Mouse (Mus musculus) small intestine, adult 2 months (tissue): ENCODE measurements at regions not wholly inside any gene's neighbourhood (a gene's known extent, or its start where the extent isn't known, plus 50 kb on each side); places are given as distances from the start of the nearest gene placed in this dataset.

Experiments used
- CTCF ChIP-seq: fragments of 200-500 bp; IDR thresholded peaks from 2 replicates; pipeline ENCODE4 v1.5.1; 2012; ENCODE audit warnings: low read depth, mild to moderate bottlenecking, control low read depth, inconsistent platforms, low read length, moderate library complexity, mixed read lengths; ENCODE audit not compliant: insufficient replicate concordance, insufficient read length; ENCODE audit errors: extremely low read depth
- POLR2A ChIP-seq: fragments of 200-500 bp; IDR thresholded peaks from 2 replicates; pipeline ENCODE4 v1.6.1; 2012; ENCODE audit warnings: low read depth, mild to moderate bottlenecking, control low read depth, inconsistent platforms, low read length, moderate library complexity

GRCm38 (mm10) chr13:110802841-110803240, 408.0 kb downstream of the Plk2 start:
- TF ChIP-seq CTCF (no peak), POLR2A (no peak)
